Mouse (Mus musculus) midbrain, embryonic 16.5 days (tissue): Measurements from ENCODE around the gene Lgr6. TPM values are rescaled to one million over a fixed set of nuclear protein-coding genes. Genes with fewer than 3 reads are reported as not detected.

Experiments
- ATAC-seq: fragments of 200-750 bp; cut with Nextera tagmentation; 2 replicates; pipeline ENCODE4 v1.8.0; 2017; ENCODE audit warnings: moderate TSS enrichment
- H3K27ac ChIP-seq: fragments of 300-500 bp; sonication (generic); 2 replicates; pipeline ENCODE4 v1.5.1; 2014; ENCODE audit warnings: mild to moderate bottlenecking, low read length, mixed read lengths
- H3K27me3 ChIP-seq: fragments of 300-500 bp; sonication (generic); 2 replicates; pipeline ENCODE4 v1.6.1; 2014; ENCODE audit warnings: low read depth, low read length, mixed read lengths; ENCODE audit not compliant: control insufficient read depth, insufficient read depth
- H3K36me3 ChIP-seq: fragments of 300-500 bp; sonication (generic); 2 replicates; pipeline ENCODE4 v1.6.1; 2014; ENCODE audit warnings: mild to moderate bottlenecking, low read length, moderate library complexity, mixed read lengths; ENCODE audit not compliant: control insufficient read depth, insufficient read depth
- H3K4me1 ChIP-seq: fragments of 300-500 bp; sonication (generic); 2 replicates; pipeline ENCODE4 v1.6.1; 2014; ENCODE audit warnings: mild to moderate bottlenecking, low read length, mixed read lengths; ENCODE audit not compliant: control insufficient read depth, insufficient read depth
- H3K4me2 ChIP-seq: fragments of 300-500 bp; sonication (generic); 2 replicates; pipeline ENCODE4 v1.6.1; 2014; ENCODE audit warnings: mild to moderate bottlenecking, low read length, mixed read lengths
- H3K4me3 ChIP-seq: fragments of 300-500 bp; sonication (generic); 2 replicates; pipeline ENCODE4 v1.5.1; 2014; ENCODE audit warnings: low read depth, mild to moderate bottlenecking, low read length, moderate library complexity, mixed read lengths
- H3K9ac ChIP-seq: fragments of 300-500 bp; sonication (generic); 2 replicates; pipeline ENCODE4 v1.6.1; 2014; ENCODE audit warnings: low read depth, low read length, mixed read lengths
- H3K9me3 ChIP-seq: fragments of 300-500 bp; sonication (generic); replicated peaks from 2 replicates; pipeline ENCODE4 v1.6.1; 2014; ENCODE audit warnings: mild to moderate bottlenecking, low read length, mixed read lengths; ENCODE audit not compliant: control insufficient read depth, poor library complexity, severe bottlenecking
- WGBS: fragments of 180-500 bp; shearing (Covaris S2); extraction: QIAGEN DNeasy Blood & Tissue Kit; methylation state at CpG from one replicate; pipeline ENCODE4 v1.1.7; 2014; 5-methylcytosine and 5-hydroxymethylcytosine counted together
- polyA plus RNA-seq: library from polyadenylated mRNA; unstranded; fragments of >200 nt; fragmentation: Nextera tagmentation; extraction: Ambion mirVana; gene quantifications from 2 replicates; pipeline ENCODE4 v1.2.1, GENCODE M21; 2015

Gene Lgr6
- polyA plus RNA-seq, 1 experiment from 2014 or later: 1.2 TPM

GRCm38 (mm10) chr1:135095189-135095588 is 9.9 kb downstream of the Lgr6 start:
- Histone ChIP-seq H3K4me2 (no peak overlapping the region), H3K36me3 (no peaks in the 10 kb centered on the region), H3K4me1 (no peaks in the 10 kb centered on the region), H3K9ac (no peak overlapping the region), H3K27me3 (no peaks in the 10 kb centered on the region), H3K4me3 (no peak overlapping the region), H3K9me3 (no peaks in the 10 kb centered on the region), H3K27ac (no peak overlapping the region)
- 60% methylated on average over 7 of the region's 7 CpGs for WGBS
- ATAC-seq: no peak

- H3K27me3 ChIP-seq: no peaks in the 10 kb centered on the region
- ATAC-seq: no peak
- no peak overlapping the region for H3K4me2 ChIP-seq
- H3K9ac ChIP-seq: no peak overlapping the region
- H3K4me1 ChIP-seq: no peaks in the 10 kb centered on the region
- no peak overlapping the region for H3K4me3 ChIP-seq
- H3K27ac ChIP-seq: no peak overlapping the region
- WGBS: 75% methylated on average over 7 of the region's 7 CpGs
- no peaks in the 10 kb centered on the region for H3K9me3 ChIP-seq
- H3K36me3 ChIP-seq: no peaks in the 10 kb centered on the region
Observed at GRCm38 (mm10) chr1:135094723-135095122, 10.4 kb downstream of the Lgr6 start.

- no peak for ATAC-seq
- Histone ChIP-seq H3K4me2 (no peak overlapping the region), H3K4me1 (no peaks in the 10 kb centered on the region), H3K4me3 (no peak overlapping the region), H3K27ac (no peak overlapping the region), H3K9me3 (no peaks in the 10 kb centered on the region), H3K9ac (no peak overlapping the region), H3K27me3 (peaks cover 1% of the 10 kb centered on the region; the same call in 1 of the 2 replicates), H3K36me3 (no peaks in the 10 kb centered on the region)
- WGBS: 83% methylated on average over 3 of the region's 3 CpGs
Observed at GRCm38 (mm10) chr1:135090914-135091313, 14.2 kb downstream of the Lgr6 start.

- no peak for ATAC-seq
- Histone ChIP-seq H3K36me3 (no peaks in the 10 kb centered on the region), H3K4me3 (no peak overlapping the region), H3K4me2 (no peak overlapping the region), H3K27ac (no peak overlapping the region), H3K27me3 (peaks cover 8% of the 10 kb centered on the region; the same call in 1 of the 2 replicates), H3K9me3 (no peaks in the 10 kb centered on the region), H3K9ac (no peak overlapping the region), H3K4me1 (no peaks in the 10 kb centered on the region)
- WGBS: 79% methylated on average over 10 of the region's 10 CpGs
Observed at GRCm38 (mm10) chr1:135089626-135090025, 15.4 kb downstream of the Lgr6 start.

- Histone ChIP-seq H3K4me2 (no peak overlapping the region), H3K27ac (no peak overlapping the region), H3K36me3 (no peaks in the 10 kb centered on the region), H3K4me1 (no peaks in the 10 kb centered on the region), H3K9ac (no peak overlapping the region), H3K9me3 (no peaks in the 10 kb centered on the region), H3K4me3 (no peak overlapping the region), H3K27me3 (peaks cover 8% of the 10 kb centered on the region; the same call in 1 of the 2 replicates)
- WGBS: 72% methylated on average over 1 of the region's 1 CpGs
- ATAC-seq: no peak
Observed at GRCm38 (mm10) chr1:135087414-135087813, 17.7 kb downstream of the Lgr6 start.

GRCm38 (mm10) chr1:135086015-135086414 is 19.1 kb downstream of the Lgr6 start:
- WGBS: 52% methylated on average over 7 of the region's 7 CpGs
- Histone ChIP-seq H3K27ac (no peak overlapping the region), H3K27me3 (peaks cover 8% of the 10 kb centered on the region; the same call in 1 of the 2 replicates), H3K4me2 (no peak overlapping the region), H3K4me3 (no peak overlapping the region), H3K4me1 (no peaks in the 10 kb centered on the region), H3K36me3 (no peaks in the 10 kb centered on the region), H3K9me3 (no peaks in the 10 kb centered on the region), H3K9ac (no peak overlapping the region)
- ATAC-seq: no peak

- H3K4me3 ChIP-seq: no peak overlapping the region
- no peaks in the 10 kb centered on the region for H3K4me1 ChIP-seq
- no peak overlapping the region for H3K9ac ChIP-seq
- H3K27ac ChIP-seq: no peak overlapping the region
- WGBS: 16% methylated on average over 28 of the region's 28 CpGs
- no peak for ATAC-seq
- no peaks in the 10 kb centered on the region for H3K36me3 ChIP-seq
- no peaks in the 10 kb centered on the region for H3K9me3 ChIP-seq
- peaks cover 8% of the 10 kb centered on the region; the same call in 1 of the 2 replicates for H3K27me3 ChIP-seq
- peak overlapping the region; percentile 32; the same call in 1 of the 2 replicates for H3K4me2 ChIP-seq
Observed at GRCm38 (mm10) chr1:135085296-135085871, 19.7 kb downstream of the Lgr6 start.

- no peak for ATAC-seq
- Histone ChIP-seq H3K36me3 (no peaks in the 10 kb centered on the region), H3K9ac (no peak overlapping the region), H3K27ac (no peak overlapping the region), H3K9me3 (no peaks in the 10 kb centered on the region), H3K4me1 (no peaks in the 10 kb centered on the region), H3K4me3 (no peak overlapping the region), H3K27me3 (peaks cover 8% of the 10 kb centered on the region; the same call in 1 of the 2 replicates), H3K4me2 (no peak overlapping the region)
- WGBS: 47% methylated on average over 9 of the region's 9 CpGs
Observed at GRCm38 (mm10) chr1:135083465-135083864, 21.6 kb downstream of the Lgr6 start.

GRCm38 (mm10) chr1:135082267-135082666 is 22.8 kb downstream of the Lgr6 start:
- peaks cover 8% of the 10 kb centered on the region; the same call in 1 of the 2 replicates for H3K27me3 ChIP-seq
- no peak overlapping the region for H3K4me2 ChIP-seq
- no peaks in the 10 kb centered on the region for H3K9me3 ChIP-seq
- H3K27ac ChIP-seq: no peak overlapping the region
- H3K4me1 ChIP-seq: no peaks in the 10 kb centered on the region
- ATAC-seq: no peak
- H3K9ac ChIP-seq: no peak overlapping the region
- 79% methylated on average over 3 of the region's 3 CpGs for WGBS
- H3K4me3 ChIP-seq: no peak overlapping the region
- no peaks in the 10 kb centered on the region for H3K36me3 ChIP-seq
